Mouse (Mus musculus) kidney, adult 11 months (tissue): ENCODE measurements around the gene Btg3.
A peak's percentile ranks its signal among the peaks of the same experiment; 100 is the strongest.
"Not testable (repeated sequence)": the region's sequence is repeated elsewhere in the genome, so short reads cannot be mapped to it uniquely, and the experiment has no call there.

ENCODE experiments used
- DNase-seq: peaks from one replicate; pipeline ENCODE4 v3.0.0; 2022

Gene Btg3

DNA sequence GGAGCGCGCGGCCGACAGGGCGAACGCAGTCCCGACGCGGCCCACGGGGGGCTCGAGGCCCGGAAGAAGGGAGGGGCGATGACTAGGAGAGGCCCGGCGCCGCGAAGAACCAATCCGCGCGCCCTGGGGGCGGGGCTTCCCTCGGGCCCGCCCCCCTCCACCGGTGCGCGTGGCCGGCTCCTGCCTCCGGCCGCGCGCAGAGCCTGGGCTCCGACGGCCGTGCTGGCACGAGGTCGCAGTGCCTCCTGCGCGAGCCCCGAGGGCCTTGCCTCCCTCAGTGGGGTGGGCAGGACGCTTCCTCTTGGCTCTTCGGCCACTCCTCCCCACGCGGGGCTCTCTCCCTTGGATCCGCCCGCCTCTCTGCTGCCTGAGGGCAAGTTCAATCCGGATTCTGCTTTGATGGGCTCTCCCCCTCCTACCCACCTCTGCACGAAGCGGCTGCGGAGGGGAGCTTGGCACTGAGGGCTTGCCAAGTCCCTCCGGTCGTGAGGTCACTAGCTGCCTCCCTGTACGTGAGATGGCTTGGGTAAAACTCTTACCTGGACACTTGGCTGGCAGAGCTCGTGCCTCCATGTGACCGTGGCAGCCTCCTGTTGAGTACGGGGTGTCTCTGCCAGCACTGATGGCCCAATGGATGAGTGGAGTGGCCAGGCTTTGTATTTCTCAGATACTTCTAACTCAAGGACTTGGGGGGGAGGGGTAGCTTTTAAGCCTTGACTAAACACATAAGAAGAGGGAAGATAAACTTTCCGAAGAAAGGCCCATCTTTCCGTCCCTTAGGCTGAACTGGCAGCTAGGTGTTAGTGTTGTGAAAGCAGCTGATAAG lies at the start of gene Btg3:
Btg3 (minus strand) TSS at position 448 of the 826 bp plus-strand sequence.
- peak; percentile 82 for DNase-seq

DNA sequence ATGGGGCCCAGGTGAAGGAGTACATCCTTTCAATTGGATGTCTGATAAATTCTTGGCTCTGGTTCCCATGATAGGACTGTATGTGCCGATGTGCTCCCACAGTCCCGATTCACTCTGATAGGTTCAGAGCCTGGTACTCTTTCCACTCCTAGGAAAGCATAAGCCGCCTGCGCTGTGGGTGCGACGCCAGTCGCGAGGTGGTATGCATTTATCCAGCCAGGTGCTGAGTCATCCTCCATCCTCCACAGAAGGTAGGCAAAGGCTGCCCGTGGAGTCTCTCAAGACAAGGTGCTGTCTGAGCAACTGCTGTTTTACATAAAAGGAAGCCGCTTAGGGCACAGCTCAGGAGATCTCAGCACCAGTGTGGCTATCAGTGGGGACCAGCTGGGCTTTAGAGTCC lies 40.7 kb upstream of the Btg3 start:
- no peak for DNase-seq

DNA sequence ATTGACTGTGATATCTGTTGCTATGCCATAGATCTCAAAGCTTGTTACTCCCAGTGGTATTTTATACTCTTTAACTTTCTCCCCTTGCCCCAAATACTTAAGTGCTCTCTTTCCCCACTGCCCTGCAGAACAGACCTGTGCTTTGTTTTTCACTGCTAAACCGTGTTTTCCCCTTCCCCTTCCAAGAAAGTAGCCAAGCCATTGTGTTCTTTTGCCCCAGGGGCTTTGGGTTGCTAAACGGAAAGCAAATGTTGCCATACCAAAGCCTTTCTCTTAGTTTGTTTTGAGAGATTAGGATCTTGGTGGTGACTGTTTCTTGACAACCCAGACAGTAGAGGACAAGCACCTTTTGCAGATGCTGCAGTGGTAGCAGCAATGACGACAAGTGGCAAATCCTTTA lies 39.5 kb upstream of the Btg3 start:
- DNase-seq, result no peak

DNA sequence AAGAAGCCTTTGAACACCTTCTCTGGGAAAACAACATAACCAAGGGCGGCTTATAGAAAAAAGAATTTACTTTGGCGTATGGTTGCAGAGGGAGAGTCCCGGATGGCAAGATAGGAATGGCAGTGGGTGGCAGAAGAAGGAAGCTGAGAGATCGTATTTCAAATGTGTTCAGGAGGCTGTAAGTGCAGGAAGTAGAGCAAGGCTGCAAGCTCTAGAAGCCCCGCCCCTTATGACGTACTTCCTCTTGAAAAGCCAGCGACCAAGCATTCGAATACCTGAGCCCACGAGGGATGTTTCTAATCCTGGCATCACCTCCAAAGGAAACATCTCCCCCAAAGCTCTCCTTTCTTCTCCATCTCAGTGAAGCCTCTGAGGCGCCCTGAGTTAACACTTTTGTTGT lies 33.0 kb upstream of the Btg3 start:
- no peak for DNase-seq

DNA sequence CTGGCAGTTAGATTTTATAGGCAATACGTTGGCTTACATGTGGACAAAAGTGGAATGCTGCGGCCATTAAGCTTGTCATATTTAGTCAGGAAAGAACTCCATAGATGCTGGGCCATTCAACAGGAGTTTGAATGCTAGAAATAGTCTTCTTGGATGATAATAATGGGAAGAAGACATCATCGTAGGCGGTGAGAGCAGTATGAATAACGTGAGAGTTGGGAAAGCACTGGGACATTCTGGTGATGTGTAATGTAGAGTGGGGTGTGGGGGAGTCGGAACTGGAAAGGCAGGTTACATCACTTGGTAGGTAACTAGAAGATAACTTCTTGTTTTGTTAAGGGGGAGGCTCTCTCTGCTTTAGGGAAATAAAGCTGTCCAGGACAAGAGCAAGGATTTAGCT lies 30.9 kb upstream of the Btg3 start:
- no peak for DNase-seq

DNA sequence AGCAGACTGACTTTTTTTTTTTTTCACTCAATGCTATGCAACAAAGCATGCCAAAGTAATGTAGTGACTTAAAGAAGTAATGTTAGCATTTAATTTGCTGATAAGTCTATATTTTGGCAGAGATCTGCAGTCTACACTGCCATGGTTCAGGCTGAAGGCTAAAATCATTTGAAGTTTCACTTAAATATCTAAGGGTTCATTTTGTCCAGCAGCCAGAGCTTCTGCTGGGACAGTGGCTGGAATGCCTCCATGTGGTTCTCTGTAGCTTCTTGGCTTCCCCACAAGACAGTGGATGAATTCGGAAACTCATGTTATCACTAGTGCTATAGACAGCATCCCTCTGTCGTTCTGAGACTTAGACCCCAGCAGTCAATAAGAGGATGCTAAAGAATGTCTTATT lies 29.7 kb upstream of the Btg3 start:
- no peak for DNase-seq

DNA sequence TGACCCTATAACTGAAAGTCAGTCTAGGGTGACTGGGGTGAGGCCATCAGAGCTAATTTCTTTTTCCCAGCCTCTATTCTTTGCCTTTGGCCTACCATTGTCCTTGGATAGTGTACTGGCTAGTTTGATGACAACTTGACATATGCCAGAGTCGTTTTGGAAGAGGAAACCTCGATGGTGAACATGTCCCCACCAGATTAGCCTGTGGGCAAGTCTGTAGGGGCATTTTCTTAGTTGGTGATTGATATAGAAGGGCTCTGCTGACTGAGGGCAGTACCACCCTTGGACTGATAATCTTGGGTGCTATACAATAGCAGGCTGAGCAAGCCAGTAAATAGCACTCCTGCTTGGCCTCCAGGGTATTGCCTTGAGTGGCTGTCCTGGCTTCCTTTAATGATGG lies 25.3 kb upstream of the Btg3 start:
- no peak for DNase-seq

DNA sequence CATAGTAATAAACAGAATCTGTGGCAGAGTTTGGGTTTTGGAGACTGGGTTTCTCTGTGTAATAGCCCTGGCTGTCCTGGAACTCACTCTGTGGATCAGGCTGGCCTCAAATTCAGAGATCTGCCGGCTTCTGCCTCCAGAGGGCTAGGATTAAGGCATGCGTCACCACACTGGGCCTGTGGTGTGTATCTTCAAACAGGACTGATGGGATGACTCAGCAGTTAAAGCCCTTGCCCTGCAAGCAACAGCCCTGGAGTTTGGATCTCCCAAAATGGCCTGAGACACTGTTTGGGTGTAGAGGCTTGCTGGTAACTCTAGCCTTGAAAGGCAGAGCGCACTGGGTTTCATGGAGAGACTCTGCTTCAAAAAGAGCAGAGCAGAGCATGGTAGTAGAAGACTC lies 22.4 kb upstream of the Btg3 start:
- no peak for DNase-seq

DNA sequence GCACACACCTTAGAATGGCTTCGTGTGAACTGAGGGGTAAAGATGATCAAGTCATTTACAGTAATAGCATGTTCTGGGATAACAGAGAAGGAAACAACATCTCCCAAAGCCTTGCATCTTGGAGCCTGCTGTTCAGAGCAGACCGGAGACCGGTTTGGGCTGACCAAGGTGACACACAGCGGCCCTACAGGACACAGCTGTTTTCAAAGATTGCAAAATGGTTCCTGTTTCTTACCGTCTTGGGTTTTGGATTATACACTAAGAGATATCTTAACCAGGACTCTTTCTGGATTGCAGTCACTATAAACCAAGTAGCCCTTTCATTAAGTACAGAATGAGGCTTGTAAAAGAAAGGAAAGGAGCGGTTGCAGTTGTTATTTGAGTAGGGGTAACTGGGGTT lies 21.7 kb upstream of the Btg3 start:
- no peak for DNase-seq

DNA sequence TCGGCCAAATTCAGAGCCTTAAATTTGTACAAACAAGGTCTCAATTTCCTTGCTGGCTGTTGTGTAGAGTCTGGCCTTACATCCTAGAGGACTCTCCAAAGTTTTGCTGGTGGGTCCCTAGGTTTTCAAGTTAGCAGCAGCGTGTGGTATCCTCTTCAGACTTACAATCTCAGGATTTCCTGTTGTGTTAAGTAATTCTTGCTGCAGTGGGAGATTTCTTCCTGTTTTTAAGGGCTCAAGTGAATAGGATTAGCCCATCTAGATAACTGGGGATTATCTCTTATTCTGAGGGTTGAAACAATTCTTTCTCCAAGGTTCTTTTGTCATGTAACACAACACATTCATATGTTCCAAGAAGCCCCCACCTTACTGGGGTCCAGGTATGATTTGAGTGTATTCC lies 14.4 kb upstream of the Btg3 start:
- no peak for DNase-seq

DNA sequence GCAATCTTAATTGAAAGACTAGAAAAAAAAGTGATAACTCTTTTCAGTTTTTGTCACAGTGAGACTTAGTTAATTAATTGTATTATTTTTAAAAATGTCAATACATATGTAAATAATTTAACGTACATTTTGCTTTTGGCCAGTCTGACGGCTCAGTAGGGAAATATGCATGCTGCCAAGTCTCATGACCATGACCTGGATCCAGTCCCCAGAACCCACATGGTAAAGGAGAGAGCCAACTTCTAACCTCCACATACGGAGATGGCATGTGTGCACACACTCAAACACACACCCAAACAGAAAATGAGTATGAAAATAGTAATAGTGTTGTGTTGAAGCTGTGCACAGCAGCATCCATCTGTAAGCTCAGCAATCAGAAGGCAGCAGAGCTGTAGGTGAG lies 13.0 kb upstream of the Btg3 start:
- DNase-seq, result no peak

DNA sequence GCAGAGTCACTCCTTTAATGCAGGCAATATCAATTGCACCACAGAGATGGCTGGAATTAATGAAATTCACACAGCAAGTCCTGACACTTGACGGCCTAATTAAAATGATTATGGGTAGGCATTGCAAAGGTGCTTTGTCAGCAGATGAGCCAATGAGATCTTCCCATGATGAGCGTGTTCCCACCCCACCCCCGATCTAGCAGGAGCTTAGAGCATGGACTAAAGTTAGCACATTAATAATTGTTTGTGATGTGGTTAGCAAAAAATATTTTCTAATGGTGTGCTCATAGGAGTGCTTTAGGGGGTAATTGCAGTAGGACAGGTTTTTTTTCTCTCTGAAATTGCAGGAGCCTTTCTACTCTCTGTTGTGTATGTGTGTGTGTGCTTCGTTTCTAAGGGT lies 12.1 kb upstream of the Btg3 start:
- DNase-seq, result no peak

DNA sequence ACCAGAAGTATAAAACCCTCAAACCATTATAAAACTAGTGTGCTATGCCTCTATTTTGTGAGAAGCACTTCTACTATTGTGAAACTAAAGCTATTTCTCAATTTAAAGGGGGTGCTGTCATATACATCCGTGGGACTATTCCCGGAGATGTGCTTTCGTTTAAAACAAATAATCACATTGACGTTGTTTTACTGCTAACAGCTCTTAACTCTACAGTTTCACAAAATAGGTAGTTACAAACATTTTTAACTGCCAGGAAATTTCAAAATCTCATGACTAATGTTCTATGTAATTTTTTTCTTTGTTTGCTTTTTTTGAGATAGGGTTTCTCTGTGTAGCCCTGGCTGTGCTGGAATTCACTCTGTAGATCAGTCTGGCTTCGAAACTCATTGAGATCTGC lies 1.5 kb upstream of the Btg3 start:
- DNase-seq, result no peak

DNA sequence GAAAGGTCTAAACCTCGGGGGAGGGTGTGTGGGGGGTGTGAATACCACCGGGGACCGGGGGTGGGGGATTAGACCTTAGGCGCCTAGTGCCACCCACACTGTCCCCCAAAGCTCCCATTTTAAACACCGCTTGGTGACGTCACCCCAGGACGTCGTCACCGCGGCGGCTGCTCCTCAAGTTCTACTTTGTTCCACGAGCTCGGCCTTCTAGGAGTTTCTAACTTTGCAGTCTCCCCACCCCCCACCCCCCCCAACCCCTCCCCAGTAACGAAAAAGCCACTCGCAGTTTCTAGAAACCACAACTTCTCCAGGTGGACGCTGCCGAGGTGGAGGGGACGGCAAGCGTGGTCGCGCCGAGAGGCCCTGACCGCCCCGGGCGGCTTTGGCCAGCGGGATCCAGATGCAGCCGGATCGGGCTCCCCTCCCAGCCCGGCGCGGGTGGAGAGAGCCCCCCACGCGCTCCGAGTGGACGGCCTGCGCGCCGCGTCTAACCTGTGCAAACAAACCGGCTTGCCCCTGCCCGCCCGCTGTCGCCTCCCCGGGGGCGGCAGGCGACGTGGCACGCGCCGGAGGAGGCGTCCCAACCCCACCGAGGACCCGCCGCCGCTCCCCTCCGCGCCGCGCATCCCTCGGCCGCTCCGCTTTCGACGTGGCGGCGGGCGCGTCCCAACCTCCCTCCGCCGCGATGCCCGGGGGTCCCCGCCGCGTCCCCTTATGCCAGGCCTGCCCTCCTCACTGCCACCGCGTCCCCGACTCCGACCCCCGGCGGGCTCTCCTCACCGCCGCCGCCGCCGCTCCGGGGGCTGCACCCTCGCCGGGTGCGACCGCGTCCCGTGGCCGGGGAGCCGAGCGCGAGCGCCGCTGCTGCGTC lies 936 bp downstream of the Btg3 start:
- peak; percentile 28 for DNase-seq

DNA sequence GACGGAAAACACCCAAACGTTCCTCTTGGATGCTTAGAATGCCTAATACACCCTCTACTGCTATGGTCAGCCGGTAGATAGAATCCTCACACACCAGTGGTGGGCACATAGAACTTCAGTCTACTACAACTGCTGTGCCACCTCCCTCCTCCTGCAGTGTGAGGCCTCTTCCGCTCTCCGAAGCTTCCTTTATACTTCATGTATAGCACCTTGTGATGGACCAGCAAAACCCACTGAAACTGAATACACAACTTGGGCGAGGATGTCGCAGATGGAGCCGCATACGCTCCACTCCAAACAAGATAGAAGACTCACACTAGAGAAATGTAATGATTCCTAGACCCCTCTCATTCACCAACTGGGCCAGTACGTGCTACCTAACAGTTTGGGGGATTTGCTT lies 1.8 kb downstream of the Btg3 start:
- no peak for DNase-seq

DNA sequence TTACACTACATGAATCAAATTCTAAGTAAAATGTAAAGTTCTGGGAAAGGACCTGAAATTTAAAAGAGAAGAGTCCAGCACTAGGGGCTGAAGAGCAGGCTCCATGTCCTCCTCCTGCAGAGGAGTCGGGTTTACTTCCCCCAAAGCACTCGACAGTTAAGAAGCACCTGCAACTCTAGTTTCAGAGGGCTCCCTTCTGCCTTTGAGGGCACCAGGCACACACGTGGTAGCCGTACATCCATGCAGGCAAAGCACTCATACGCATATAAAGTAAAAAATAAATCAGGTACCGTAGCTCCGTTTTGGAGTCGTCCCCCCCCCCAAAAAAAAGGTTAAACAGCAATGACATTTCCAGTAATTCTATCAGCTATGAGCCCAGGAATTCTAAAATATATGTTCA lies 3.2 kb downstream of the Btg3 start:
- DNase-seq, result no peak

DNA sequence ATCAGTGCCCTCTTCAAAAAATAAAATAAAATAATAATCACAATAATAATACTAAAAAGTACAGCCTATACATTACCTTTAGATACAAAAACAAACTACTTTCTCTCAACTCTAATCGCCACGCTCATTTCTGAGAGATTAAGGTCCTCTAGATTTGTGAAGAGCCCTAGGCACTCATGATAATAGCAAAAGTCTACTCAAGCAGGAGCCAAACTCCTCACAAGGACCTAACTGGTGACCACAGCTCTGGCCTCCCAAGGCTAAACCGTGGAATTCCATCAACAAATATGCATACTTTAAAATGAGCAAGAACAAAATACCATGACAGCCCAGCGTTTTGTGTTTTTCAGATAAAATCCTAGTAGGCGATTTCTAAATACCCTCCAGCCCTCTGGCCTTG lies 4.2 kb downstream of the Btg3 start:
- no peak for DNase-seq

DNA sequence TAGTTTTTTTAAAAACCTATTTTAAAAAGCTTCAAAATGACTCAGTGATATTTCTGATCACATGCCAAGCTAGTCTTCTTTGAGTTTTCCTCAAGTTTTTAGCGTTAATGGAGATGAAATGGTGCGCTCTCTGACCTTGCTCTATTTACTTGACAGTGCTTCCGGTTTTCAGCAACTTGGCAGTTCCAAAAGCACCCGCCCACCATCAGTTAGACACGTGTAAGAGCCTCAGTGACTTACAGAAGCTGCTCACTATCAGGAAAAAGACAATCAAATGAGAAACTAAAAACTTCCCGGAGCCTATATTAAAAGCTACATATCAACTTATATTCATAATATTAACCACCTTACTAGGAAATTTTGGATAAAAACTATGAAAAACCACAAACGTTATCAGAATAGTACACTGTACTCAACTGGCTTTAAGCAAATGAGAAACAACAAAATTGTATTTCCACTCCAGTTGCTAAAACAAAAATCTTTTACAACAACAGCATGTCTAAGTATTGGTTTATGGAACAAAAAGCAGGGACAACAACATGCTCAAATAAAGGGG lies 5.4 kb downstream of the Btg3 start:
- DNase-seq, result no peak

DNA sequence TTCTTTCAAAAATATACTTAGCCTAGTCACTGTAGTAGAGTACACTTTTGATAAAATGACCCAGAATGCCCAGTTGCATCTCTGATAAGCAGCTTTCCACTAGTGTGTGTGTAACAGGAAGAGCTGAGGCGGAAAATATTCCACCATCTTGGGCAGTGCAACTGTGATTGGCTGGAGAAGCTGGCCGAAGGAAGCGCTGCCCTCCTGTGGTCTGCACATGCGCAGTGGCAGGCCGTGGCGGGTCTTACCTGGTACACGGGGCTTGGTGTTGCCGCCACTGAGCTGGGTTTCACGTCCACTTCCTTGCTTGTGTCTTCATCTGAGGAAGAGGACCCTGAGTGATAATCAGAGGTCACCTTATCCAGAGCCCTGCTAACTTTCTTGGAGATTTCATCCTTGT lies 12.4 kb downstream of the Btg3 start:
- DNase-seq, result not testable (repeated sequence)

DNA sequence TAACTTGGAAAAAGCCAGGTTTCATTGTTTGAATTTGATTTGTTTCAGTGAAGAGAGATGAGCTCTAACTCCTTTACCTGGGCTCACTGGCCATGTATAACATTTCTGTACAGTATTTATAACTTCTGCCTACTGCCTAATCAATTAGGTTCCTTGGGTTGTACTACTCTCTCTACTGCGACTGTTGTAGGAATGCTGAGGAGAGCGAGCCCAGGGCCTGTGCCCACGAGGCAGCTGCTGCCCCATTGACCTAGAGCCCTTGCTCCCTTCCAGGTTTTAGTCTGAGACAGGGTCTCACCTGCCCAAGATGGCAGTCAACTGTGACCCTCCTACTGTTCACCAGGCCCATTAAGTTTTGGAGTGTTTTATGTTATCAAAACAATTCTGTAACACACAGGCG lies 15.5 kb downstream of the Btg3 start:
- no peak for DNase-seq

DNA sequence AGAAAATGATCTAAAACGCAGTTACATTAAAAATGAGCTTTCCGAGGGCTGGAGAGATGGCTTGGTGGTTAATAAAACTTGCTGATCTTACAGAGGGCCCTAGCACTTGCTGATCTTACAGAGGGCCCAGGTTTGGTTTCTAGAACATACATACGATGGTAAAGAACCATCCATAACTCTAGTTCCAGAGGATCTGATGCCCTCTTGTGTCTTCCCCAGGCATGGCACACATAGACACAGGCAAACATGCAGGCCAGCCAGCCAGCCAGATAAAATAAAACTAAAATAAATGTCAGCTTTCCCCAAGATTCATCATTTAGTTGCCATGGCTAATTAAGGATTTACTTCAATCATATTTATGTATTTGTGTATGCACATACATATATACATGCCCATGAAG lies 19.2 kb downstream of the Btg3 start:
- no peak for DNase-seq

DNA sequence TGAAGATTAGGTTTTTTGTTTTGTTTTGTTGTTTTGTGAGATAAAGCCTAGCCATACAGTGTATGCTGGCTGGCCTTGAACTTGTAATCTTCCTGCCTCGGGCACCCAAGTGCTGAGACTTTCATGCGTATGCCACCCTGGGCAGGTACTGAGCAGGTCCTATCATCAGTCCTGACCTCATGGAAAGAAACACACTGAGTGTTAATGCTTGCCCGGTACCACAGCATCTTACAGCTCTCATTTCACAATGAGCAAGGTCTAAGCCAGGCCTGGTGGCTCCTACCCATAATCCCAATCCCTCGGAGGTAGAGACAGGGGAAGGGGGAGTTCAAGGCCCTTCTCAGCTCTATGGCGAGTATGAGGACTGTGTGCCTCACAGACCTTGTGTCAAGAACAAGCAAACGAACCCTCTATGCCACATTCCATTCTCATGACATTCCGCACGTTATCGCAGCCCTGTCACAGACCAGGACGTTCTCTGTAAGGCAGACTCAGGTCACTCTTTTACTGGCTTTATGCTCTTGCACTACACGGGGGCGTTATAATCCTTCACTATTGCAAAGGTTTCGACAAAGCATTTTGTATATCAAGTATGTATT lies 29.6 kb downstream of the Btg3 start:
- DNase-seq, result no peak

DNA sequence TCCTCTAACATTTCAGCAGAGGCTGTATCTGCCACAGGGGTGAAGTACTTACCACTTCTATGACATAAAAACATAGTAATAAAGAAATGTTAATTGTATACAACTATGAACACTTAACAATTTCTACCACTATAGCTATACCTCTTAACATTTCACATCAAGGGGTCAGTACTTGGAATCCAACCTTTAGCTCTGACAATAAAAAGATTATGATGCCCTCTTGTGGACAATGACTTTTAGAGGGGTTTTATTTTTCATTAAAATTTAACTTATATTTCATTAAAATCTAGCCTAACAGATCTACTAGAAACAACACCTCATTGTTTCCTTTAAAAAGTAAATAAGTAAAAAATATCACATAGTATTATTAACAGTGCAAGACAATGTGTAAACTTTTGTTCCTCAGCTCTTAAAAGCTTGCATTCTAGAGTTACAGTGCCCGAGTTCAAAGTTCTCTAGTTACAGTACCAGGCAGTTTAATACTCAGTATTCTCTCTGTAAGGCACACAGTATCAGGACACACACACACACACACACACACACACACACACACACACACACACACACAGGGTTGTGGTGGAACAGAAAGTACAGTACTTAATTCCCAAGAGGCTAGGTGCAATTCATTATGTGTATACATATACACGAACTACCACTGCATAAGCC lies 30.2 kb downstream of the Btg3 start:
- DNase-seq, result no peak
